Mouse (Mus musculus): ENCODE data around the gene B230219D22Rik. TPM values are rescaled to one million over a fixed set of nuclear protein-coding genes. Genes with fewer than 3 reads are reported as not detected.
"Not testable (repeated sequence)": the region's sequence is repeated elsewhere in the genome, so short reads cannot be mapped to it uniquely, and the experiment has no call there.

B230219D22Rik gene
- polyA plus RNA-seq, 1 experiment from 2014 or later: 10.8 TPM

DNA sequence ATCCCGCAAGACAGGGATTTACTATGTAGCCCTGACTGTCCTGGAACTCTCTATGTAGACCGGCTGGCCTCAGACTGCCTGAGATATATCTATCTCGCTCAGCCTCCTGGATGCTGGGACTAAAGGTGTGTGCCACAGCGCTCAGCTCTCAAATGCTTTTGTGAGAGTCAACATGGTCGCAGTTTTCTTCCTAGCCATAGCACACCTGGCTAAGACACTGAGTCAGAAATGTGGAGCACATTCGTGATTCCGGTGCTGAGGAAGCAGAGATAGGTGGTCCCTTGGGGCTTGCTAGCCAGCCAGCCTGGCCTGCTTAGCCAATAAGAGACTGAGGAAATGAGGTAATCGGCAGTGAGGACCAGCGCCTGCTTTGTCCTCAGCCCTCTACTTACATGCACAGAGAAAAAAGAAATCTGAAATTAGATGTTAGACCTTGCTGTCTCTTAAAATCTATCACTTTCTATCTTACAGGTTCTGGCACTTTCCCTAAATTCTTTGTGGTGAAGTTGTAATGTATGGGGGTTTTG is 6.8 kb upstream of the B230219D22Rik start:
- peaks cover 2% of the 10 kb centered on the region; the same call in 1 of the 2 replicates for H3K36me3 ChIP-seq (ENCODE audit: control insufficient read depth, insufficient read depth)
- no peak overlapping the region for H3K27ac ChIP-seq (ENCODE audit: low read length)
- H3K9ac ChIP-seq (ENCODE audit: low read depth, low read length): no peak overlapping the region
- ATAC-seq (ENCODE audit: low read depth): no peak
- H3K4me2 ChIP-seq (ENCODE audit: low read depth, low read length): no peak overlapping the region
- H3K27me3 ChIP-seq (ENCODE audit: control insufficient read depth, insufficient read depth, low read depth, low read length): no peaks in the 10 kb centered on the region
- WGBS (ENCODE audit: insufficient replicate concordance): 67% methylated on average over 9 of the region's 9 CpGs
- H3K4me3 ChIP-seq (ENCODE audit: low read depth, low read length): no peak overlapping the region
- no peaks in the 10 kb centered on the region for H3K9me3 ChIP-seq (replicated peaks; ENCODE audit: control insufficient read depth, low read length)
- no peaks in the 10 kb centered on the region for H3K4me1 ChIP-seq (ENCODE audit: control insufficient read depth, low read depth, low read length)

DNA sequence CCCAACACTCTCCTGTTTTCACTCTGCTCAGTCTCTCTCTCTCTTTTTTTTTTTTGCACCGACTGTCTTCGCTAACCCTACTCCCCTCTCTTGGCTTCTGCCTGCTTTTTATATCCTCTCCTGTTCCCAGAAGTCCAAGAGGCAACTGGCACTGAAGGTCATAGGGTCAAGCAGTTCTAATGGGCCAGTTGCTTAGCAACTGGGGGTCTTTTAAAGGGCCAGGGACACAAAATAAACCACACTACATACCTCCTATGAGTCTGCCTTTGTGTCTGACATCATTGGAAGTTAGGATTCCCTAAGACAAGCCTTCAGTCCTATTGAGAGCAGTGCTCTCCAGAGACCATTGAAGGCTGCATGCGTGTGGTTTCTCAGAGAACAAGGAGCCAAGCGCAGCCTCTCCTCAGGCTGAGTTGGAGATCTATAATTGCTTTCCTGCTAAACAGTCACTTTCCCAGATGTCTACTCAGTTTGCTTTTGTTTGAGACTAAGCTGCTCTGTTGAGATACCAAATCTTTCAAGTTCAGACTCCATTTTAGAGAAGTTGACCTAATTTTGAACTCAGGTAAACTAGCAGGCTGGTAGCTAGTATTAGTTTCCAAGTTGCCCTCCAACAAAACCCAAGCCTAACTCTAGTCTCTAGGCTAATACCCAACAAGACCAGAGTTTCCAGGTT is 4.9 kb upstream of the B230219D22Rik start:
- Histone ChIP-seq H3K27me3 (ENCODE audit: control insufficient read depth, insufficient read depth, low read depth, low read length) (no peaks in the 10 kb centered on the region), H3K9me3 (replicated peaks; ENCODE audit: control insufficient read depth, low read length) (no peaks in the 10 kb centered on the region), H3K36me3 (ENCODE audit: control insufficient read depth, insufficient read depth) (no peaks in the 10 kb centered on the region), H3K4me1 (ENCODE audit: control insufficient read depth, low read depth, low read length) (peaks cover 5% of the 10 kb centered on the region), H3K9ac (ENCODE audit: low read depth, low read length) (no peak overlapping the region), H3K4me3 (ENCODE audit: low read depth, low read length) (no peak overlapping the region), H3K27ac (ENCODE audit: low read length) (no peak overlapping the region), H3K4me2 (ENCODE audit: low read depth, low read length) (no peak overlapping the region)
- WGBS (ENCODE audit: insufficient replicate concordance): 64% methylated on average over 4 of the region's 4 CpGs
- no peak for ATAC-seq (ENCODE audit: low read depth)

DNA sequence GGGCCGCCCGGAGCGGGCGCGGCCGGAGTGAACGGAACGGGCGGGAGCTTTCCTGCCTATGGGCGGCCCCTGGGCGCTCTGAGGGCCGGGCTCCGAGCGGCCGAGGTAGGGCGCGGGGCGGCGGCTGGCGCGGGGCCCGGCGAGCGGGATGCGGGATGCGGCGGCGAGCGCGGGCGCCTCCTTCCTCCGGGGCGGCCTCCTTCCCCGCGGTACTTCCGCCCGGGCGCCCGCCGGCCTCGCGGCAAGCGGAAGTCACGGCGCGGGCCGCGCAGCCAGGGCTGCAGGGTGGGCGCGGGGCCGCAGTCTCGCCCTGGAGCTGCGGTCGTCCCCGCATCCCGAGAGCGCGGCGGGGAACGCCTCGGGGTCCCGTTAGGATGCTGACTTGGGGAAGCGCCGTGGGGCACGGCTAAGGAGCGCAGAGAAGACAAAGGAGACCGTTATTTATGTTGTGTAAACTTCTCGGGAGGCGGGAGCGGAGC is 358 bp downstream of the B230219D22Rik start:
- ATAC-seq (ENCODE audit: low read depth): no peak; the same call in 1 of the 2 replicates
- no peaks in the 10 kb centered on the region for H3K27me3 ChIP-seq (ENCODE audit: control insufficient read depth, insufficient read depth, low read depth, low read length)
- H3K36me3 ChIP-seq (ENCODE audit: control insufficient read depth, insufficient read depth): no peaks in the 10 kb centered on the region
- peak overlapping the region; percentile 98 for H3K4me3 ChIP-seq (ENCODE audit: low read depth, low read length)
- H3K9me3 ChIP-seq (replicated peaks; ENCODE audit: control insufficient read depth, low read length): no peaks in the 10 kb centered on the region
- peaks cover 25% of the 10 kb centered on the region for H3K4me1 ChIP-seq (ENCODE audit: control insufficient read depth, low read depth, low read length)
- peak overlapping the region; percentile 98 for H3K27ac ChIP-seq (ENCODE audit: low read length)
- WGBS (ENCODE audit: insufficient replicate concordance): under 1% methylated on average over 46 of the region's 70 CpGs
- peak overlapping the region; percentile 100 for H3K9ac ChIP-seq (ENCODE audit: low read depth, low read length)
- peak overlapping the region; percentile 90 for H3K4me2 ChIP-seq (ENCODE audit: low read depth, low read length)

DNA sequence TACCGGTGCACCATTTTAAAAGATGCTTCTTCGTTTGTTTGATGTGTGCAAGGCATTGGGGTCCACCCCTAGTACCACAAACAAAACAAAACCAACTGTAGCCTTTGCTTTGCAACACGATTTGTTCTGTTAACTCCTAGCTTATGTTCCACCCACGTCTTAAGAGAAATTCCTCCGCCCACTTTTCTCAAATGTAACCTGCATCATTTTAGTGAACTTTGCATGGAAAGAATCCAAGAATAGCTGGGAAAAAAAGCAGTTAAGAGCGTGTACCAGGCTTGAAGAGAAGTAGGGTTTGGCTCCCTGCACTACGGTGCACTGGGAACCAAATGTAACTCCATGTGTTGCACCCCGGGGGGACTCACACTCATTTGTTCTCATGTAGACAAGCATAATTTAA is 1.2 kb downstream of the B230219D22Rik start:
- Histone ChIP-seq H3K4me3 (ENCODE audit: low read depth, low read length) (peak overlapping the region; percentile 98), H3K4me1 (ENCODE audit: control insufficient read depth, low read depth, low read length) (peaks cover 25% of the 10 kb centered on the region), H3K4me2 (ENCODE audit: low read depth, low read length) (peak overlapping the region; percentile 90), H3K36me3 (ENCODE audit: control insufficient read depth, insufficient read depth) (peaks cover 7% of the 10 kb centered on the region), H3K27me3 (ENCODE audit: control insufficient read depth, insufficient read depth, low read depth, low read length) (no peaks in the 10 kb centered on the region), H3K27ac (ENCODE audit: low read length) (peak overlapping the region; percentile 98), H3K9ac (ENCODE audit: low read depth, low read length) (peak overlapping the region; percentile 100), H3K9me3 (replicated peaks; ENCODE audit: control insufficient read depth, low read length) (no peaks in the 10 kb centered on the region)
- no peak for ATAC-seq (ENCODE audit: low read depth)
- 7% methylated on average over 8 of the region's 8 CpGs for WGBS (ENCODE audit: insufficient replicate concordance)

DNA sequence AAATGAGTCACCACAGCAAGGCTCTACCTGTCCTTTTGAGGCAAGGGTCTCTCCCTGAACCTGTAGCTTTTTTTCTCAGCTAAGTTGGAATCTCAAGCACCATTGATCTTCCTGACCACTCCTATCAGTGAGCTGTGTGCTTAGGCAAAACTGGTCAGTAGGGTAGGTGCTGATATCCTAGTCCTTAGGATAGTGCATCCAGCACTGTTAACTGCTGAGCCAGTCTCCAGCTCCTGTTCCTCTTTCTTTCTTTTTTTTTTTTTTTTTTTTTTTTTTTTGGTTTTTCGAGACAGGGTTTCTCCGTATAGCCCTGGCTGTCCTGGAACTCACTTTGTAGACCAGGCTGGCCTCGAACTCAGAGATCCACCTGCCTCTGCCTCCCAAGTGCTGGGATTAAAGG is 3.1 kb downstream of the B230219D22Rik start:
- not testable (repeated sequence) for H3K27ac ChIP-seq (ENCODE audit: low read length); H3K4me2 ChIP-seq (ENCODE audit: low read depth, low read length); H3K9ac ChIP-seq (ENCODE audit: low read depth, low read length); H3K9me3 ChIP-seq (replicated peaks; ENCODE audit: control insufficient read depth, low read length); H3K27me3 ChIP-seq (ENCODE audit: control insufficient read depth, insufficient read depth, low read depth, low read length); ATAC-seq (ENCODE audit: low read depth); H3K4me3 ChIP-seq (ENCODE audit: low read depth, low read length)
- peaks cover 25% of the 10 kb centered on the region for H3K4me1 ChIP-seq (ENCODE audit: control insufficient read depth, low read depth, low read length)
- WGBS (ENCODE audit: insufficient replicate concordance): 71% methylated on average over 1 of the region's 3 CpGs
- peaks cover 23% of the 10 kb centered on the region for H3K36me3 ChIP-seq (ENCODE audit: control insufficient read depth, insufficient read depth)

GRCm38 (mm10) chr13:55704301-55704700 is 11.4 kb downstream of the B230219D22Rik start:
- peaks cover 27% of the 10 kb centered on the region for H3K36me3 ChIP-seq (ENCODE audit: control insufficient read depth, insufficient read depth)
- ATAC-seq (ENCODE audit: low read depth): no peak
- no peak overlapping the region for H3K27ac ChIP-seq (ENCODE audit: low read length)
- H3K4me3 ChIP-seq (ENCODE audit: low read depth, low read length): no peak overlapping the region
- WGBS (ENCODE audit: insufficient replicate concordance): 79% methylated on average over 4 of the region's 4 CpGs
- H3K27me3 ChIP-seq (ENCODE audit: control insufficient read depth, insufficient read depth, low read depth, low read length): no peaks in the 10 kb centered on the region
- no peaks in the 10 kb centered on the region for H3K9me3 ChIP-seq (replicated peaks; ENCODE audit: control insufficient read depth, low read length)
- no peaks in the 10 kb centered on the region for H3K4me1 ChIP-seq (ENCODE audit: control insufficient read depth, low read depth, low read length)
- H3K4me2 ChIP-seq (ENCODE audit: low read depth, low read length): no peak overlapping the region
- no peak overlapping the region for H3K9ac ChIP-seq (ENCODE audit: low read depth, low read length)

- 80% methylated on average over 3 of the region's 3 CpGs for WGBS (ENCODE audit: insufficient replicate concordance)
- ATAC-seq (ENCODE audit: low read depth): no peak
- H3K4me2 ChIP-seq (ENCODE audit: low read depth, low read length): no peak overlapping the region
Measured at GRCm38 (mm10) chr13:55712846-55713245, 19.9 kb downstream of the B230219D22Rik start.

GRCm38 (mm10) chr13:55714501-55715166 is 21.7 kb downstream of the B230219D22Rik start, which contains the start of gene Txndc15:
Gene Txndc15, plus strand, starts transcription at chr13:55714650.
- Histone ChIP-seq H3K36me3 (ENCODE audit: control insufficient read depth, insufficient read depth) (no peaks in the 10 kb centered on the region), H3K9me3 (replicated peaks; ENCODE audit: control insufficient read depth, low read length) (no peaks in the 10 kb centered on the region), H3K4me1 (ENCODE audit: control insufficient read depth, low read depth, low read length) (peaks cover 11% of the 10 kb centered on the region), H3K9ac (ENCODE audit: low read depth, low read length) (peak within 1 kb of the TSS; percentile 97), H3K27ac (ENCODE audit: low read length) (peak within 1 kb of the TSS; percentile 81), H3K4me2 (ENCODE audit: low read depth, low read length) (peak within 1 kb of the TSS; percentile 85), H3K4me3 (ENCODE audit: low read depth, low read length) (peak within 1 kb of the TSS; percentile 99), H3K27me3 (ENCODE audit: control insufficient read depth, insufficient read depth, low read depth, low read length) (no peaks in the 10 kb centered on the region)
- WGBS (ENCODE audit: insufficient replicate concordance): under 1% methylated on average over 63 of the region's 63 CpGs
- ATAC-seq (ENCODE audit: low read depth): peak; percentile 97

More at GRCm38 (mm10) chr13:55712846-55713245, 19.9 kb downstream of the B230219D22Rik start:
- peaks cover 11% of the 10 kb centered on the region for H3K4me1 ChIP-seq (ENCODE audit: control insufficient read depth, low read depth, low read length)
- H3K9me3 ChIP-seq (replicated peaks; ENCODE audit: control insufficient read depth, low read length): no peaks in the 10 kb centered on the region
- H3K36me3 ChIP-seq (ENCODE audit: control insufficient read depth, insufficient read depth): no peaks in the 10 kb centered on the region
- no peak overlapping the region for H3K27ac ChIP-seq (ENCODE audit: low read length)
- H3K9ac ChIP-seq (ENCODE audit: low read depth, low read length): no peak overlapping the region
- H3K27me3 ChIP-seq (ENCODE audit: control insufficient read depth, insufficient read depth, low read depth, low read length): no peaks in the 10 kb centered on the region
- H3K4me3 ChIP-seq (ENCODE audit: low read depth, low read length): no peak overlapping the region

- peak overlapping the region; percentile 99 for H3K4me3 ChIP-seq (ENCODE audit: low read depth, low read length)
- no peaks in the 10 kb centered on the region for H3K36me3 ChIP-seq (ENCODE audit: control insufficient read depth, insufficient read depth)
- peak overlapping the region; percentile 85 for H3K4me2 ChIP-seq (ENCODE audit: low read depth, low read length)
- H3K9ac ChIP-seq (ENCODE audit: low read depth, low read length): peak overlapping the region; percentile 97
- WGBS (ENCODE audit: insufficient replicate concordance): 6% methylated on average over 5 of the region's 5 CpGs
- no peak for ATAC-seq (ENCODE audit: low read depth)
- no peaks in the 10 kb centered on the region for H3K27me3 ChIP-seq (ENCODE audit: control insufficient read depth, insufficient read depth, low read depth, low read length)
- peak overlapping the region; percentile 81 for H3K27ac ChIP-seq (ENCODE audit: low read length)
- peaks cover 11% of the 10 kb centered on the region for H3K4me1 ChIP-seq (ENCODE audit: control insufficient read depth, low read depth, low read length)
- H3K9me3 ChIP-seq (replicated peaks; ENCODE audit: control insufficient read depth, low read length): no peaks in the 10 kb centered on the region
Measured at GRCm38 (mm10) chr13:55715167-55715512, 22.2 kb downstream of the B230219D22Rik start.
